Mouse (Mus musculus) liver, embryonic 14.5 days (tissue): ENCODE data around the gene Med28. TPM values are rescaled to one million over a fixed set of nuclear protein-coding genes. Genes with fewer than 3 reads are reported as not detected.

Experiments used
- ATAC-seq: fragments of 200-750 bp; cut with Nextera tagmentation; 2 replicates; pipeline ENCODE4 v1.8.0; 2017; ENCODE audit warnings: moderate number of reproducible peaks, mild to moderate bottlenecking, moderate library complexity; ENCODE audit not compliant: insufficient read depth
- DNase-seq, 3 experiments: peaks; one replicate each; pipeline ENCODE4 v3.0.0-alpha.2; 2012 to 2013; ENCODE audit warnings: low read depth in 3 of 3, low spot score in 3 of 3
- H3K27ac ChIP-seq: fragments of 300-500 bp; sonication (generic); 2 replicates; pipeline ENCODE4 v1.5.1; 2014; ENCODE audit warnings: moderate library complexity, mild to moderate bottlenecking, control low read depth, inconsistent platforms
- H3K27me3 ChIP-seq: fragments of 300-500 bp; sonication (generic); 2 replicates; pipeline ENCODE4 v1.6.1; 2014; ENCODE audit warnings: mild to moderate bottlenecking, low read length, moderate library complexity; ENCODE audit not compliant: control insufficient read depth, insufficient read depth
- H3K36me3 ChIP-seq: fragments of 300-500 bp; sonication (generic); replicated peaks from 2 replicates; pipeline ENCODE4 v1.6.1; 2014; ENCODE audit warnings: low read depth; ENCODE audit not compliant: control insufficient read depth, insufficient read depth
- H3K4me1 ChIP-seq, 2 experiments: fragments of 200-500 bp in 1 of 2; fragments of 300-500 bp in 1 of 2; sonication (generic) in 1 of 2; replicated peaks; 2 replicates each; pipeline ENCODE4 v1.6.1; 2012 to 2014; ENCODE audit warnings: antibody characterized with exemption in 1 of 2, inconsistent platforms in 1 of 2, low read length in 1 of 2; ENCODE audit not compliant: control insufficient read depth in 2 of 2, insufficient read depth in 2 of 2
- H3K4me2 ChIP-seq: fragments of 300-500 bp; sonication (generic); 2 replicates; pipeline ENCODE4 v1.6.1; 2014; ENCODE audit warnings: low read depth, mild to moderate bottlenecking, control low read depth, moderate library complexity
- H3K4me3 ChIP-seq, 2 experiments: fragments of 200-500 bp in 1 of 2; fragments of 300-500 bp in 1 of 2; sonication (generic) in 1 of 2; 2 replicates each; pipeline ENCODE4 v1.5.1; 2012 to 2014; ENCODE audit warnings: low read depth in 2 of 2, low read length in 2 of 2, mild to moderate bottlenecking in 2 of 2, control low read depth in 1 of 2, inconsistent platforms in 1 of 2, moderate library complexity in 1 of 2; ENCODE audit not compliant: insufficient read depth in 1 of 2
- H3K9ac ChIP-seq: fragments of 300-500 bp; sonication (generic); replicated peaks from 2 replicates; pipeline ENCODE4 v1.6.1; 2014; ENCODE audit warnings: mild to moderate bottlenecking, control low read depth, moderate library complexity
- H3K9me3 ChIP-seq: fragments of 300-500 bp; sonication (generic); 2 replicates; pipeline ENCODE4 v1.6.1; 2016; ENCODE audit warnings: low read length, mixed read lengths; ENCODE audit not compliant: control insufficient read depth
- CTCF ChIP-seq: IDR thresholded peaks from 2 replicates; pipeline ENCODE4 v1.5.1; 2016; ENCODE audit warnings: antibody characterized with exemption, low read depth, control low read depth
- EP300 ChIP-seq: IDR thresholded peaks from 2 replicates; pipeline ENCODE4 v1.6.1; 2016; ENCODE audit warnings: antibody characterized with exemption, low read depth
- WGBS: fragments of 180-500 bp; shearing (Covaris S2); extraction: QIAGEN DNeasy Blood & Tissue Kit; methylation state at CpG from one replicate; pipeline ENCODE4 v1.1.7; 2014; ENCODE audit not compliant: insufficient replicate concordance; 5-methylcytosine and 5-hydroxymethylcytosine counted together
- polyA plus RNA-seq, 2 experiments: library from polyadenylated mRNA; depleted of rRNA in 1 of 2; stranded (reverse) in 1 of 2; unstranded in 1 of 2; fragments of >200 nt; fragmentation: Nextera tagmentation in 1 of 2; extraction: Ambion mirVana in 1 of 2; gene quantifications; 2 replicates each; pipeline versions ENCODE4 v1.2.1 to v1.2.3; 2012 to 2014

Med28 gene
- polyA plus RNA-seq, 2 experiments: 37.6 to 99.8 TPM

GRCm38 (mm10) chr5:45475771-45476170 is 44.3 kb upstream of the Med28 start:
- Histone ChIP-seq H3K4me1 (no peaks in the 10 kb centered on the region), H3K36me3 (no peaks in the 10 kb centered on the region), H3K27ac (no peak overlapping the region), H3K4me3 (no peak overlapping the region), H3K9ac (no peak overlapping the region), H3K9me3 (no peaks in the 10 kb centered on the region), H3K27me3 (no peaks in the 10 kb centered on the region), H3K4me2 (no peak overlapping the region)
- DNase-seq (no peak), ATAC-seq (no peak)
- 80% methylated on average over 5 of the region's 5 CpGs for WGBS
- no peak for TF ChIP-seq EP300
- no peak for TF ChIP-seq CTCF

- Histone ChIP-seq H3K27ac (no peak overlapping the region), H3K4me1 (no peaks in the 10 kb centered on the region), H3K9me3 (no peaks in the 10 kb centered on the region), H3K4me2 (no peak overlapping the region), H3K36me3 (no peaks in the 10 kb centered on the region), H3K9ac (no peak overlapping the region), H3K4me3 (no peak overlapping the region), H3K27me3 (no peaks in the 10 kb centered on the region)
- WGBS: 61% methylated on average over 6 of the region's 6 CpGs
- DNase-seq (no peak), ATAC-seq (no peak)
- TF ChIP-seq CTCF (no peak), EP300 (no peak)
Measured at GRCm38 (mm10) chr5:45476288-45476687, 43.7 kb upstream of the Med28 start.

GRCm38 (mm10) chr5:45477601-45478000 is 42.4 kb upstream of the Med28 start:
- ATAC-seq (no peak), DNase-seq (no peak)
- Histone ChIP-seq H3K9ac (no peak overlapping the region), H3K27me3 (no peaks in the 10 kb centered on the region), H3K36me3 (no peaks in the 10 kb centered on the region), H3K9me3 (no peaks in the 10 kb centered on the region), H3K4me3 (no peak overlapping the region), H3K27ac (no peak overlapping the region), H3K4me2 (no peak overlapping the region), H3K4me1 (no peaks in the 10 kb centered on the region)
- WGBS: 53% methylated on average over 7 of the region's 7 CpGs
- TF ChIP-seq CTCF (no peak), EP300 (no peak)

GRCm38 (mm10) chr5:45480066-45480465 is 40.0 kb upstream of the Med28 start:
- 51% methylated on average over 1 of the region's 1 CpGs for WGBS

GRCm38 (mm10) chr5:45481125-45481524 is 38.9 kb upstream of the Med28 start:
- Histone ChIP-seq H3K4me1 (no peaks in the 10 kb centered on the region), H3K36me3 (no peaks in the 10 kb centered on the region), H3K27me3 (no peaks in the 10 kb centered on the region), H3K4me3 (no peak overlapping the region), H3K4me2 (no peak overlapping the region), H3K27ac (no peak overlapping the region), H3K9ac (no peak overlapping the region), H3K9me3 (no peaks in the 10 kb centered on the region)
- WGBS: 71% methylated on average over 2 of the region's 2 CpGs
- TF ChIP-seq EP300 (no peak), CTCF (no peak)
- no peak for DNase-seq
- ATAC-seq: no peak

More at GRCm38 (mm10) chr5:45480066-45480465, 40.0 kb upstream of the Med28 start:
- Histone ChIP-seq H3K4me3 (no peak overlapping the region), H3K4me1 (no peaks in the 10 kb centered on the region), H3K4me2 (no peak overlapping the region), H3K9ac (no peak overlapping the region), H3K9me3 (no peaks in the 10 kb centered on the region), H3K36me3 (no peaks in the 10 kb centered on the region), H3K27ac (no peak overlapping the region), H3K27me3 (no peaks in the 10 kb centered on the region)
- TF ChIP-seq EP300 (no peak), CTCF (no peak)
- DNase-seq (no peak), ATAC-seq (no peak)

- H3K4me1 ChIP-seq: no peaks in the 10 kb centered on the region
- no peak overlapping the region for H3K27ac ChIP-seq
- no peaks in the 10 kb centered on the region for H3K9me3 ChIP-seq
- 43% methylated on average over 3 of the region's 3 CpGs for WGBS
- ATAC-seq (no peak), DNase-seq (no peak)
- no peaks in the 10 kb centered on the region for H3K36me3 ChIP-seq
- H3K4me2 ChIP-seq: no peak overlapping the region
- no peaks in the 10 kb centered on the region for H3K27me3 ChIP-seq
- H3K4me3 ChIP-seq: no peak overlapping the region
- no peak overlapping the region for H3K9ac ChIP-seq
- TF ChIP-seq CTCF: no peak
- TF ChIP-seq EP300: no peak
Measured at GRCm38 (mm10) chr5:45482607-45483006, 37.4 kb upstream of the Med28 start.
